Mouse (Mus musculus): ENCODE results near the gene Mup16.
"Not testable (repeated sequence)": the region's sequence is repeated elsewhere in the genome, so short reads cannot be mapped to it uniquely, and the experiment has no call there.

The Mup16 gene

DNA sequence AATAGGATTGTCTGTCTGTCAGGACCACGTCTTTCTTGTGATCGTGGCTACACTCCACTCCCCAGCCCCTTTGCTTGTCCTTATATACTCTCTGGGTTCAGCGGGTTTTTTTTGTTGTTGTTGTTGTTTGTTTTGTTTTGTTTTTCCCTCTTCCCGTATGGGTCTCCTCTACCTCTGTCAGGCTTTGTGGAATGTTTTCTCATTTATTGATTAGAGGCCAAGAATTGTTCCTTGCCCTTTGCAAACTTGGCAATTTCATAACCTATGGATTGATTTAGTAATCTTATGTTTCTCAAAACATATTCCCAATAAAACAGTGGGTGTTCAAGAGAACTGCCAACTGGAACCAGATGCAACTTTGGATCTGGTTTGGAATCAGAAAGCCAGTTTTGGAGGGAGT is at the start of gene Mup16:
Mup16 (minus strand) TSS at position 101 of the 400 bp plus-strand sequence.
- DNase-seq (ENCODE audit: low spot score in 2 of 2), result not testable (repeated sequence)

DNA sequence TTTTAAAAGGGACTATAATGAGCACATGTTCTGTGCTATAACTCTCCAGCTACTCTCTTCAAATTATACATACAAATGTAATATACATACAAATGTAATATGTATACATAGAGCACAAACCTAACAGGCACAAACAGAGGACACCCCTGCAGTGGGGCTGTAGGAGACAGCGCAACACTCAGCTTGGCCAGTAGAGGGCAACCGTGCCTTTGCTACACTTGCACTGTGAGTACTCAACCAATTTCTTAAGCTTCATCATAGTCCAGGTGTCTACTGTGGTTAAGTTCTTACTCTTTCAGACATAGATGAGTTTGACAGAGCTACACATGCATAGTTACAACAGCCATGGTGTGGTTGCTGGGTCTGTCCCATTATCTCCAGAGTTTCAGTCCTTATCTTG is 36.6 kb upstream of the Mup16 start:
- not testable (repeated sequence) for DNase-seq (ENCODE audit: low spot score in 2 of 2)

Data from urinary bladder, postnatal 4 days (tissue).